Mouse (Mus musculus): ENCODE results near the gene Nudt19. TPM values are rescaled to one million over a fixed set of nuclear protein-coding genes. Genes with fewer than 3 reads are reported as not detected.

The Nudt19 gene
- polyA plus RNA-seq, 1 experiment from 2014 or later, result 86.2 TPM

- Histone ChIP-seq H3K27ac (replicated peaks; ENCODE audit: low read depth, low read length) (no peak overlapping the region), H3K9me3 (ENCODE audit: control insufficient read depth, low read length) (no peaks in the 10 kb centered on the region), H3K4me3 (replicated peaks; ENCODE audit: low read depth, low read length) (no peak overlapping the region), H3K4me1 (ENCODE audit: control insufficient read depth, insufficient read depth, low read length) (peaks cover 18% of the 10 kb centered on the region; the same call in 1 of the 2 replicates), H3K27me3 (ENCODE audit: control insufficient read depth, insufficient read depth, low read length) (peaks cover 15% of the 10 kb centered on the region), H3K4me2 (ENCODE audit: low read length) (no peak overlapping the region), H3K36me3 (ENCODE audit: control insufficient read depth, insufficient read depth, low read length) (peaks cover 12% of the 10 kb centered on the region; the same call in 1 of the 2 replicates), H3K9ac (replicated peaks; ENCODE audit: low read length) (no peak overlapping the region)
- ATAC-seq (ENCODE audit: low FRiP score, low TSS enrichment) (no peak), DNase-seq (no peak)
- 91% methylated on average over 9 of the region's 9 CpGs for WGBS
Measured at GRCm38 (mm10) chr7:35588680-35589428, 32.8 kb upstream of the Nudt19 start.

- H3K9me3 ChIP-seq (ENCODE audit: control insufficient read depth, low read length), result no peaks in the 10 kb centered on the region
- no peak overlapping the region for H3K27ac ChIP-seq (replicated peaks; ENCODE audit: low read depth, low read length)
- H3K27me3 ChIP-seq (ENCODE audit: control insufficient read depth, insufficient read depth, low read length), result peaks cover 26% of the 10 kb centered on the region
- no peak overlapping the region for H3K4me3 ChIP-seq (replicated peaks; ENCODE audit: low read depth, low read length)
- H3K36me3 ChIP-seq (ENCODE audit: control insufficient read depth, insufficient read depth, low read length), result 0 out of 2 replicates have a peak, but pooled peaks cover 3% of the 10 kb centered on the region
- no peak overlapping the region for H3K4me2 ChIP-seq (ENCODE audit: low read length)
- DNase-seq (no peak), ATAC-seq (ENCODE audit: low FRiP score, low TSS enrichment) (no peak)
- no peak overlapping the region for H3K9ac ChIP-seq (replicated peaks; ENCODE audit: low read length)
- H3K4me1 ChIP-seq (ENCODE audit: control insufficient read depth, insufficient read depth, low read length), result peaks cover 18% of the 10 kb centered on the region; the same call in 1 of the 2 replicates
- WGBS, result 80% methylated on average over 5 of the region's 5 CpGs
Measured at GRCm38 (mm10) chr7:35587728-35588127, 31.6 kb upstream of the Nudt19 start.

GRCm38 (mm10) chr7:35586906-35587445 lies 30.9 kb upstream of the Nudt19 start:
- 19% methylated on average over 15 of the region's 15 CpGs for WGBS

GRCm38 (mm10) chr7:35586055-35586905 lies 30.2 kb upstream of the Nudt19 start, which contains the start of gene Ankrd27:
Ankrd27 (plus strand) TSS chr7:35586244.
- WGBS, result under 1% methylated on average over 49 of the region's 49 CpGs
- no peak within 1 kb of the TSS; the same call in 1 of the 2 replicates for H3K27ac ChIP-seq (replicated peaks; ENCODE audit: low read depth, low read length)
- ATAC-seq (ENCODE audit: low FRiP score, low TSS enrichment), result peak; percentile 98

More at GRCm38 (mm10) chr7:35586906-35587445, 30.9 kb upstream of the Nudt19 start:
- H3K4me2 ChIP-seq (ENCODE audit: low read length), result peak overlapping the region; percentile 94
- ATAC-seq (ENCODE audit: low FRiP score, low TSS enrichment) (no peak), DNase-seq (no peak)
- no peak overlapping the region for H3K27ac ChIP-seq (replicated peaks; ENCODE audit: low read depth, low read length)
- H3K27me3 ChIP-seq (ENCODE audit: control insufficient read depth, insufficient read depth, low read length), result peaks cover 29% of the 10 kb centered on the region
- no peaks in the 10 kb centered on the region for H3K36me3 ChIP-seq (ENCODE audit: control insufficient read depth, insufficient read depth, low read length)
- peaks cover 18% of the 10 kb centered on the region; the same call in 1 of the 2 replicates for H3K4me1 ChIP-seq (ENCODE audit: control insufficient read depth, insufficient read depth, low read length)
- peak overlapping the region; percentile 83 for H3K4me3 ChIP-seq (replicated peaks; ENCODE audit: low read depth, low read length)
- peak overlapping the region; percentile 68 for H3K9ac ChIP-seq (replicated peaks; ENCODE audit: low read length)
- H3K9me3 ChIP-seq (ENCODE audit: control insufficient read depth, low read length), result no peaks in the 10 kb centered on the region

GRCm38 (mm10) chr7:35585191-35586054 lies 29.3 kb upstream of the Nudt19 start, which contains the start of gene Rgs9bp:
Rgs9bp (minus strand) TSS chr7:35585582.
- Histone ChIP-seq H3K27me3 (ENCODE audit: control insufficient read depth, insufficient read depth, low read length) (peaks cover 29% of the 10 kb centered on the region), H3K9me3 (ENCODE audit: control insufficient read depth, low read length) (no peaks in the 10 kb centered on the region), H3K4me1 (ENCODE audit: control insufficient read depth, insufficient read depth, low read length) (peaks cover 18% of the 10 kb centered on the region; the same call in 1 of the 2 replicates), H3K9ac (replicated peaks; ENCODE audit: low read length) (peak within 1 kb of the TSS; percentile 68), H3K27ac (replicated peaks; ENCODE audit: low read depth, low read length) (no peak within 1 kb of the TSS; the same call in 1 of the 2 replicates), H3K4me2 (ENCODE audit: low read length) (peak within 1 kb of the TSS; percentile 94), H3K36me3 (ENCODE audit: control insufficient read depth, insufficient read depth, low read length) (no peaks in the 10 kb centered on the region), H3K4me3 (replicated peaks; ENCODE audit: low read depth, low read length) (peak within 1 kb of the TSS; percentile 83)
- ATAC-seq (ENCODE audit: low FRiP score, low TSS enrichment), result peak; percentile 56
- peak; percentile 61 for DNase-seq
- WGBS, result under 1% methylated on average over 45 of the region's 45 CpGs

More at GRCm38 (mm10) chr7:35586055-35586905, 30.2 kb upstream of the Nudt19 start, which contains the start of gene Ankrd27:
- Histone ChIP-seq H3K4me3 (replicated peaks; ENCODE audit: low read depth, low read length) (peak within 1 kb of the TSS; percentile 83), H3K9ac (replicated peaks; ENCODE audit: low read length) (peak within 1 kb of the TSS; percentile 68), H3K4me1 (ENCODE audit: control insufficient read depth, insufficient read depth, low read length) (peaks cover 18% of the 10 kb centered on the region; the same call in 1 of the 2 replicates), H3K27me3 (ENCODE audit: control insufficient read depth, insufficient read depth, low read length) (peaks cover 29% of the 10 kb centered on the region), H3K4me2 (ENCODE audit: low read length) (peak within 1 kb of the TSS; percentile 94), H3K9me3 (ENCODE audit: control insufficient read depth, low read length) (no peaks in the 10 kb centered on the region), H3K36me3 (ENCODE audit: control insufficient read depth, insufficient read depth, low read length) (no peaks in the 10 kb centered on the region)
- DNase-seq, result peak; percentile 97

- peak overlapping the region; percentile 94 for H3K4me2 ChIP-seq (ENCODE audit: low read length)
- H3K9ac ChIP-seq (replicated peaks; ENCODE audit: low read length), result peak overlapping the region; percentile 47
- peaks cover 29% of the 10 kb centered on the region for H3K27me3 ChIP-seq (ENCODE audit: control insufficient read depth, insufficient read depth, low read length)
- H3K36me3 ChIP-seq (ENCODE audit: control insufficient read depth, insufficient read depth, low read length), result no peaks in the 10 kb centered on the region
- peak; percentile 69 for DNase-seq
- H3K9me3 ChIP-seq (ENCODE audit: control insufficient read depth, low read length), result no peaks in the 10 kb centered on the region
- peaks cover 18% of the 10 kb centered on the region; the same call in 1 of the 2 replicates for H3K4me1 ChIP-seq (ENCODE audit: control insufficient read depth, insufficient read depth, low read length)
- peak overlapping the region; percentile 83 for H3K4me3 ChIP-seq (replicated peaks; ENCODE audit: low read depth, low read length)
- no peak for ATAC-seq (ENCODE audit: low FRiP score, low TSS enrichment)
- WGBS, result under 1% methylated on average over 50 of the region's 50 CpGs
- no peak overlapping the region for H3K27ac ChIP-seq (replicated peaks; ENCODE audit: low read depth, low read length)
Measured at GRCm38 (mm10) chr7:35584786-35585190, 28.7 kb upstream of the Nudt19 start.

- Histone ChIP-seq H3K27ac (replicated peaks; ENCODE audit: low read depth, low read length) (no peak overlapping the region), H3K4me1 (ENCODE audit: control insufficient read depth, insufficient read depth, low read length) (peaks cover 18% of the 10 kb centered on the region; the same call in 1 of the 2 replicates), H3K9ac (replicated peaks; ENCODE audit: low read length) (peak overlapping the region; percentile 47; the same call in 1 of the 2 replicates), H3K9me3 (ENCODE audit: control insufficient read depth, low read length) (no peaks in the 10 kb centered on the region), H3K4me3 (replicated peaks; ENCODE audit: low read depth, low read length) (peak overlapping the region; percentile 83), H3K4me2 (ENCODE audit: low read length) (peak overlapping the region; percentile 94), H3K36me3 (ENCODE audit: control insufficient read depth, insufficient read depth, low read length) (no peaks in the 10 kb centered on the region), H3K27me3 (ENCODE audit: control insufficient read depth, insufficient read depth, low read length) (peaks cover 29% of the 10 kb centered on the region)
- 4% methylated on average over 36 of the region's 36 CpGs for WGBS
- DNase-seq (peak; percentile 8), ATAC-seq (ENCODE audit: low FRiP score, low TSS enrichment) (no peak)
Measured at GRCm38 (mm10) chr7:35584068-35584785, 28.1 kb upstream of the Nudt19 start.

All from midbrain, embryonic 14.5 days (tissue).